Mouse (Mus musculus): ENCODE data around the gene Ltbp1.
"Not testable (repeated sequence)": the region's sequence is repeated elsewhere in the genome, so short reads cannot be mapped to it uniquely, and the experiment has no call there.

The Ltbp1 gene

DNA sequence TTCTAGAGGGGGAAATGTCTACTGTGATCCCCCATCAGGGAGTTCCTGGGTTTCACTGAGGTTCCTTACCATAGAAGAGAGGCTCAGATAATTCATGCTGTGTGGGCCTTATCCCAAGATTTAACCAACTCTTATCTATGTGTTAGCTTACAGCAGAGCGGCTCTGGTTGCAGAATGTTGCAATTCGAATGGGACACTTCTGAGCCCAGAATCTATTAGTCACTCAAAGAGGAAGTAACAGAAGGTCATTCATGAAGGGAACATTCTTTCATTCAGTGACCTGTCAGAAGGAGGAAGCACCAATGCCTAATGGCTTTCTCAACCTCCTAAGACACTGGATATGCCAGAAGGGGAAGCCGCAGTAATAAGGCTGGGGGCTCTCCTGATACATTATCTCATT lies 114.1 kb downstream of the Ltbp1 start:
- DNase-seq: no peak

DNA sequence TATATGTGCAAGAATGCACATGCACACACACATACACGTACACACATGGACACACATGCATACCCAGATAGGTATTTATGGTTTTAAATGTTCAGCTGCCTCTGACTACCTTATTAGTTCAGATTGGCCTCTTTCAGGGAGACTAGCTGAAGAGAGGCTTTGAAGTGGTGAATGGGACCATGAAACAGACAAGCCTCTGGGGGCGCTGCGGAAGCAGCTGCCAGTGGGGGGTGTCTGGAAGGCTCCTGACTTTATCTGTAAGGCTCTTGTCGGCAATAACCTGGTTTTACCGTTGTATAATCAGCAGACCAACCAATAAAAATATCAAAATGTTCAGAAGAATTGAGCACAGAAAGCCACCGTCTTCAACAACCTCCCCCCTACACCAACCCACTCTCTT lies 114.7 kb downstream of the Ltbp1 start:
- DNase-seq: no peak

DNA sequence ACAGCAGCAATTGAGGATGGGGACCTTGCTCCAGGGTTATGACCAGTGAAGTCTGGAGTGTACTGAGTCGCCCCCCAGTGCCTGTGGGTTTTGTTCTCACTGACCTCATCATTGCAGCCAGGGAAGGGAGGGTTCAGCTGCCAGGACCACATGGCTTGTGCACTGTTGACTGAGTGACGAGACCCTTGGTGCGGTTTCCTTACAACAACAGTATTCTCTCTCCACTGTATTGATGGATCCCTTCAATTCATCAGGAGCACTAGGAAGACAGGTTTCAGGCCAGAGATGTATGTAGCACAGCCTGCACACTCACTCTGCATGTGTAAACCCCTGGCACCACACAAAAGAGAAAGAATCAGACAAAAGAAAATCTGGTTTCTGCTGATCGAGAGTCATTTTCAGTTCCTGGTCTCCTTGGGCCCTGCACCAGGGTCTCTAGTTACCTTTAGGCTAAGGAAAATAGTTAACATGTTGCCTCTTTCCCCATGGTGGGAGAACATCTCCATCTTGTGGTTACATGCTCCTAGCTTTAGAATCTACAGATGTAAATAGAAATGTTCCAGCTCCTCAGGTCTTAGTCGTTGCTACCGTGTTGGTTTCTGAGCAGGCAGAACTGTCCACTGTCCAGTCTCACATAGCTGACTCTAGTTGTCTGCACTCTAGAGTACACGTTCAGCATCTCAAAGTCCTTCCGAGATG lies 117.4 kb downstream of the Ltbp1 start:
- no peak for DNase-seq

DNA sequence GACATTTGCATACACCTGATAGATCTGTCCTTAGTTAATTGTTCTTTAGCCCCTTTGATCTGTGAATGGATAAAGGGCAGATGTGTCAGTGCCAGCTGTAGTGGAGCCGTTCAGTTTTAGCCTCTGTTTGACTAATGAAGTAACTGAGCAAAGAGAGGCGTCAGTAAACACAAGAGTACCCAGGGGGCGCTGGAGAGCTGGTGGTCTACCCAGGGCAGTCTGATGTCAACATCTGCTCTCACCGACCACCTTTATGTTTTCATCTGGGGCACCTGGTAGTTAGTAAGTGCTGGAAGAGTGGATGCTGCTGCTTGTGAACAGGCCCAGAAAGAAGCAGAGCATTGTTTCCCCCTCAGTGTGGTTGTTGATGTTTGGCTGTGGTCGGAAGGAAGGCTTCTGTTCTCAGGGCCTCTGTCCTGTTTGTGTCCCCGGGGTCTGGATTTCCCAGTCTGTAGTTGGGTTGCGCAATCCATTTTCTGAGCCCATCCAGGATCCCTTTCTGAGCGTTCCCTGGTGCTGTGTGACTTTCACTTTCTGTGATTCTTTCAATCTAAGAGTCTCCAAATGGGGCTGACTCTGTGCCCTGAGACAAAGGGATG lies 123.1 kb downstream of the Ltbp1 start:
- DNase-seq: peak; percentile 25

DNA sequence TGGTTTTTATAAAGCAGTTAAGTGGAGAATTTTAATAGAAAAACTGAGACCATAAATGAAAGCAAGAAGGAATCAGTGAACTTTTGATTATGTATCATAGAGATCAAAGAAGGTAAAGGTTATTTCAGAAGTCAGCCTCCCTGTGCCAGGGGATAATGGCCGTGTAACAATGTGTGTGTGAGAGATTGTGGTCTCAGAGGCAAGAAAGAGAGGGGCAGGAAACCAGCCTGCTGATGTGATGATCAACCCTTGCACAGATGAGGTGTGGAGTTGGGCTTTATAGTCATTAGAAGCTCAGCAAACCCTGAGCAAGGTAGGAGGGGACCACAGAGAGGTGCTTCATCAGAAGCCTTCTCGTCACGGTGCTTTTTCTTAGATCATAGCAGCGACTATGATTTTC lies 128.6 kb downstream of the Ltbp1 start:
- no peak for DNase-seq

DNA sequence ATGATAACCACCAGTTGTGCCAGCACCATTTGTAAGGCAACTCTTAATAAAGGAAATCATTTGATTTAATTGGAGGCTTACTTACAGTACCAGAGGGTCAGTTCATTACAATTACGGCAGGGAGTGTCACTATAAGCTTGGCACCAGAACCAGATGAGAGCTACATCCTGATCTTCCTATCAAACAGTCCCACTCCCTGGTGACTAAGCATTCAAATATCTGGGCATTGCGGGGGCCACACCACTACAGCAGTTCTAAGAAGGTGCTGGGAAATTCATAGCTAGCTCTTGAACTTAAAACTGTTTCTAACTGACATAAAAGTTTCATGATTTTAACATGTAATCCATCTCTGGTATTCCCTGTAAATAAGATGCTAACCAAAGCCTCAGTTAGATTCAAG lies 134.4 kb downstream of the Ltbp1 start:
- no peak for DNase-seq

DNA sequence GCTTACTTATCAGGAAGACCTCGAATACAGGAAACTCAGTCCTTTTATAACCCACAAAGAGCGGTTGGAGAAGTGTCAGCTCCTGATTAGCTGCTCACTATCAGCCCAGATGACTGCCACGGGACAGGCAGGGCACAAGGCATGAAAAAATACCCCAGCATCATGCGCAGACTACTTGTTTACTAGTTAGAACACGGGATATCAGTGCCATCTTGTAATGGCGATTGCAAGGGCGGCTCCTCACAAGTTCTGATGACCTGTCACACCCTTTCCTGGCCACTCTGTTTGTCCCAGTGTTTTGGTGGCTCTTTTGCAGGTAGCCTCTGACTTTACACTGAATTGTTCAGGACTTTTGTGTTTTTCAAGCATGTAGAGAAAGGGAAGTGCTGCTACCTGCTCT lies 137.5 kb downstream of the Ltbp1 start:
- DNase-seq: not testable (repeated sequence)

DNA sequence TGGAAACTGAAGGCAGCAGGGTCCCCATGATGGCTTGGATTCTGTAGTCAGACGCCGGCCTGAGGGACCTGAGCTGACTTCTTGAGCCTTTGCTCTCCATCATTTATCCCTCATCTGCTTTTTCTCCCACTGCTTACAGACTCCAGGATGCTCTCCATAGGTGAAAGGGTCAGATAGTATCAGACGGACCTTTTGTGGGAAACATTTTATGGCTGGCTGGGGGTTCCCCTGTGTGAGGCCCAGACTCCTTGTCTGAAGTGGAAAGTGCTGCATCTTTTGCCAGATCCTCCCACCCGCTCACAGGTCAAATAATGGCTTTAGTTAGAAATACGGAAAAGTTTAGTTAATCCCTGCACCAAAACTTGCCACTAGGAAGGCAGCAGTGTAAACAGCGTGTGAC lies 138.6 kb downstream of the Ltbp1 start:
- no peak for DNase-seq

DNA sequence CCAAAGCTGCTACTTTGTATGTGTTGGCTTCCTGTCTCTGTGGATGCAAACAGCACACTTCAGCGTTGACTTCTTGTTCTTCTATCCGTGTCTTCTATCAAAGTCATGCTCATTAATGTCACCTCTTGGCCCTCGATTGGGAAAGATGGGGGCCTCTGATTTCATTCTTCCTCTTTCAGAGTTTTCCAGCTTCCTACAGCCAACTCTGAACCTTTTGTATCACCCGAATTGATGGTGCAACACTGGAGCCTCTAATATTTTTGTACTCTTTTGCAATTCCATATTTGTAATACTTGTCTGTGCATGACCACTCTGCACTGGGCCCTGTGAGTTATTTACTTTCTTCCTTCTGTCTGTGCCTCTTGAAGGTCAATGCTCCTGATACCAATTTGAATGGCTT lies 141.8 kb downstream of the Ltbp1 start:
- no peak for DNase-seq

DNA sequence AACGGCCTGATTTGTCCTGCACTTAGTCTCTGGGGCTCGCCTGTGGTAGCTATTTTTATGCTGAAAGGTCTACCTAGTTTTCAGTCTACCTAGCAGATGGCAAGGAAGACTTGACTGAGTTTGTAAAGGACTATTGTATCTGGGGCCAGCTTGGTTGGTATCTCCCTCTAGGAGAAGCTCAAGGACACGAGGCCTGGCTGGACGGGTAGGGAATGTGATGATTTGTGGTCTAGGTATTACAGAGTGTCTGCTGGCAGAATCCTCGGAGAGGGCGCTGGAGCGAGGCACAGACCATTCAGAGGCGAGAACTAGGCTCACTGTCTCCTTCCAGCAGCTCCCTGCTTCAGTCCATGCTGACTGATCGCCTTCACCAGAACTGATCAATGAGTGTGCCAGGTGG lies 146.4 kb downstream of the Ltbp1 start:
- no peak for DNase-seq

DNA sequence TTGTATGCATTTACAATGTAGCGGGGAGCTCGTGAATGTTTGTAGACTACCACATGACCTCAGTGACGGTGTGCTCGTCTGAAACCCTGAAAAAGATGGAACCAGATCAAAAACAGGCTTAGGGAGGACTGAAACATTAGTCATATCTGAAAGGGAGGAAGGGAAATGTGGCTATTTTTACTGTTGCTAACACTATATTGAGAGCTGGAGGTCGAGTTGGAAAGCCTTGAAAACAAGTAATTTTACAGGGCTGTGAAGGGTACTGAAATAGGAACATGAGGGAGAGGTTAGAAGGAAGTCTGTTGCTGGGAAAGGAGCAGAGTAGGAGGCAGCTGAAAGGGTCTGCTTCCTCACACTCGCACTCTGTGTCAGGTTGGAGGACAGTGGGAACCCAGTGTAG lies 147.7 kb downstream of the Ltbp1 start:
- no peak for DNase-seq

DNA sequence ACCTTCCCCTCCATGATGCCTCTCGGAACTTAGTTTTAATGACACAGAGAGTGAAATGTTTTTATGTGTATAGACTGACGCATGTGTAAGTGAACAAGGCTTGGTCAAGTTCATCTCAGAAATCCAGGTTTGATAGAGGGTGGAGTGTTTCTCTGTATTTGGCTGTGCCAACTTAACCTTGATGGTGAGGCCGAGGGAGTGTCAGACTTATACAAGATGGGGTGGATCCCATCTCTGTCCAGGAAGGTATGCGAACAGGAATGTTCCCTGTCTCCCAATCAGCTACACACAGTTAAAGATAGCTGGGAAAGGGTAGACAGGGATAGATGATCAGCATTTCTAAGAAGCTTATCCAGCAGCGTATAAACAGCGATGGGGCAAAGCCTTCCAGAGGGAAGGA lies 153.0 kb downstream of the Ltbp1 start:
- DNase-seq: no peak

DNA sequence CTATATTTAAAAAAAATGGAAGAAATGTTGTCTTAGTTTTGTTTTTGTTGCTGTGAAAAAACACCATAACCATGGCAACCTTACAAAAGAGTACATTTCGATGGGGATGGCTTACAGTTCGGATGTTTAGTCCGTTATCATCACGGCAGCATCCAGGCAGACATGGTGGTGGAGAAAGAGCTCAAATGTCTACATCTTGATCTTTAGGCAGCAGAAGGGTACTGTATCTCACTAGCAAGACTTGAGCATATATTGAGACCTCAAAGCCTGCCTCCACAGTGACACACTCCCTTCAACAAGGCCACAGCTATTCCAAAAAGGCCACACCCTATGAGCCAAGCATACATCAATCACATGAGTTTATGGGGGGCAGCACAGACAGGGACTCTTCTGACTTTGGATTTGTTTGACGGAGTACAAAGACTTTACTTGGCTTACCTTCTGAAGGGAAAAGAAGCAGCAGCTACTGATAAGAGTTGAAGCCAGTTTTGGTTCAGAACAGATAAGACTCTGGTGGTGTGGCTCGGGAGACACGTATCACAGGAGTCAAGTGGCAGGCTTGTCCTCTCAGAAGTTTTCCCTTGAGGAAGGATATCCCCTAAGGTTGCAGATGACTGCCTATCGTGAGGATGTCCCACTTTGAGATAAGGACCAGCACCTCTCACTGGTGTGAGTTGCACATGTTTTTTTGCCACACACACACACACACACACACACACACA lies 153.9 kb downstream of the Ltbp1 start:
- no peak for DNase-seq

DNA sequence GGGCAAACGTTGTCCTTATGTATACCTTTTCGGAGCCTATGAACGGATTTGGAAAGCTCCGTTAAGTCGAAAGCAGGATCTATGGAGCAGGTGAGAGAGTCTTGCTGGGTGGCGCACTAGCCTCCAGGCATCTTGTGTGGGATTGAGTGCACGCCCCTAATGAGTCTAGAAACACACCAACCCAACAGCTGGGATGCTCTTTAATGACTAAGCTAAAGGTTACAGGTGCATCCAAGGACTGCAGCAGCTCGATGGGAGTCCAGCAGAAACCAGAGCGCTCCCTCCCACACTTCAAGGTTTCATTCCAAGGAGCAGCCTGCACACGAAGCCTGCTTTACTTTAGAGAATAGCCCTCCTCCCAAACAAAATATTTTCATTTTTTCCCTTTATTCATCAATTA lies 155.7 kb downstream of the Ltbp1 start:
- no peak for DNase-seq

DNA sequence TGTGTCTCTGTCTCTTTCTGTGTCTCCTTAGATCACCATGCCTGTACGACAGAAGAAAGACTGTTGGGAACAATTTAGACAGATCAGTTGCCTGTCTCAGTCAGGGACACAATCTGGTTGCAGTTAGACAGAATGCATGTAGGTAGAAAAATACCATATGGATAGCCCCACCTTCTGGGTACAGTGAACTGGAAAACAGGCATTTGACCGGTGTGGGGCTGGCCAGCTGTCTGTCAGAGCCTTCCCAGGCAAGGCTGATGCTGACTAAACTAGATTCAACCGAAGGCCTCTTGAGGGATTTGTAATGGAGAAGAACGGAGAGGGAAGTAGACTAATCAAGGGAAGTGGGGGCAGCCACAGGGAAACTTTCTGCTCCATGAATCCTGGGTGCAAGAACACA lies 156.6 kb downstream of the Ltbp1 start:
- no peak for DNase-seq

DNA sequence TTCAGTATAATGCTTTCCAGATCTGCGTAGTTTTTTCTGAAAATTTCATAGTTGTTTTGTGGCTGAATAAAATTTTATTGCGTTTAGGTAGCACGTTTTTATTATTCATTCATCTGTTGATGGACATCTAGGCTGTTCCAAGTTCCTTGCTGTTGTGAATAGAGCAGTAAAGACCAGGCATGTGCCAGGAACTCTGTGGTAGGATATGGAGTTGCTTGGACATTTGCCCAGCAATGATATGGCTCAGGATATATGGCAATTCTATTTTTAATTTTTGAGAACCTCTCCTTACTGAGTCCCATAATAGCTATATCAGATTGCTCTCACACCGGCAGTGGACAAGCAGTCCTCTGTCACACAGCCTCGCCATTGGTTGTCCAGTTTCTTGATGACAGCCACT lies 159.2 kb downstream of the Ltbp1 start:
- no peak for DNase-seq

DNA sequence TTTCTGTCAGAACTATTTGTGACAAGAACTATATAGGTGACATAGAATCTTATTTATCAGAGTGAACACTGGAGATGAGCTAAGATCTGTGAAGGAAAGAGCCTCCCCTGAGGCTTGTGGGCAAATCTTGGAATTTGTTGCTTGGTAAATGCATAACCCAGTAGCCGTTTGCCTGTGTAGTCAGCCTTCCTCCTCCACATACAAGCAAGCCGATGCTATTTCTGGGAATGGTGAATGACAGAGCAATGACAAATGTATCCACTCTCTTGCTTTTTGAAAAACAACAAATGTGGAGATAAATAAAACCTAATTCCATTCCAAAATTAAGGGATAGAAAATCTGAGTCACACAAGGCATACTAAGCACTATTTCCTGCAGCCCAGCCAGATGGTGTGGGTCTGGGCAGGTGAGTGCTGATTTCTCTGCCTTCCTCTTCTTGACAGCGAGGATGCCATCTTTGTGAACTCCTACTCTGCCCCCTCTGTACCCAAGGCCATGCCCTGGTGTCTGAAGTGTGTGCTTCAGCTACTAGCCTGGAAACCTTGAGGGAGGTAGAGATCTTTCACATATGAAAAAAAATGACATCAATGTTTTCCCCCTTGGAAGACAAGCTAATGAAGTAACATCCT lies 163.3 kb downstream of the Ltbp1 start:
- DNase-seq: no peak

DNA sequence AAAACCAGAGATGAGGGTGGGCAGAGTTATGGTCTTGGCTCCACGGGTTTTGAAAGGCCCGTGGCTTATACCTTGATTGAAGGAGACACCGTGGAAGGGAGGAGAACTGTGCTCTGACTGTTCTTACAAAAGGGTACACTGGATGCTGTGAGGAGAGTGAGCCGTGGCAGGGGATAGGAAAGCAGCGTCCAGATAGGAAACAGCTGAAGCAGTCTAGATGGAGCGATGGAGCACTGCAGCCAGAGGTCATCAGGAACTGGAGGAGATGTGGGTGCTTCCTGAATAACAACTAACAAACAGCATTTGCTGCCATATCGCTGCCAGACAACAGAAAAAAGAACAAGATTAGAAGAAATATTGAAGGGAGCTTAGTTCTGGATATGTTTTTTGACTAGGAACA lies 166.3 kb downstream of the Ltbp1 start:
- no peak for DNase-seq

DNA sequence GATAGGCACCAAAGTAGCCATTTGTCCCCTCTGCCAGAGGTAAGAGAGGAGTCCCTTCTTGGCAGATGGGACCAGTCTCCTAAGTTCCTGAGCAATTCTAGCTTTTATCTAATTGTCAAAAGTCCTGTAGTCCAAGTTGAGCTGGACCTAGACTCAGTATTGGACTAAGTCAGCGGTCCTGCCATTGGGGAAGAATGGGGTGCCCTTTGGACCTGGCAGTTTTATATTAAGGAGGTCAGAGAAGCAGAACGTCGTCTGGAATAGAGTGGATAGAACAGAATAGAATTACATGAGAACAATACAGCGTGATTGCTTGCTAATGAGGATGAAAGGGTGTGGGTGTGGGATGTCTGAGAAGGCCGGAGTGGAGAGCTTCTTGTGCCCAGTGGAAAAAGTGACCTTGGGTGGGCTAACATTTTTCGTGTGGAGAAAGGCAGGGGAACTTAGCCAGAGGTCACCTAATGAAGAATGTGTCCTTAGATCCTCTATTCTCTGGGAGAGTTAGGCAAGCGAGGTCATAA lies 167.4 kb downstream of the Ltbp1 start:
- no peak for DNase-seq

DNA sequence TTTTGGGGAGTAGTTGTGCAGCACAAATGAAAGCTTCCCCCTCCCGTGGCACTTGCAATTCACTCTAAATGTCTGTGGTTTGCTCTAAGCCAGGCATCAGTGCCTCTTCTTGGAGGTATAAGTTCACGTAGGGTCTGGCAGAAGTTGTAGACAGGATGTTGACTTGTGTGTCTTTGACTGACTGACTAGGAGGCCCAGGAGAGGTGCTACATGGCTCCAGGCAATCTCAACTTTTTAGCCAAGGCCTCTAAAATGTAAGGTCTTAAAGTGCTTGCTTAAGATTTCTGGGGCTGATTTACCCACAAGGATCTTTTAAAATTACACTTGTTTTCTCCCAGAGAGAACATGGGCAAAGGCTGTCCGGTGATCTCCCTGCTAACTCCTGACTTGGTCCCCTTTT lies 169.1 kb downstream of the Ltbp1 start:
- DNase-seq: no peak

DNA sequence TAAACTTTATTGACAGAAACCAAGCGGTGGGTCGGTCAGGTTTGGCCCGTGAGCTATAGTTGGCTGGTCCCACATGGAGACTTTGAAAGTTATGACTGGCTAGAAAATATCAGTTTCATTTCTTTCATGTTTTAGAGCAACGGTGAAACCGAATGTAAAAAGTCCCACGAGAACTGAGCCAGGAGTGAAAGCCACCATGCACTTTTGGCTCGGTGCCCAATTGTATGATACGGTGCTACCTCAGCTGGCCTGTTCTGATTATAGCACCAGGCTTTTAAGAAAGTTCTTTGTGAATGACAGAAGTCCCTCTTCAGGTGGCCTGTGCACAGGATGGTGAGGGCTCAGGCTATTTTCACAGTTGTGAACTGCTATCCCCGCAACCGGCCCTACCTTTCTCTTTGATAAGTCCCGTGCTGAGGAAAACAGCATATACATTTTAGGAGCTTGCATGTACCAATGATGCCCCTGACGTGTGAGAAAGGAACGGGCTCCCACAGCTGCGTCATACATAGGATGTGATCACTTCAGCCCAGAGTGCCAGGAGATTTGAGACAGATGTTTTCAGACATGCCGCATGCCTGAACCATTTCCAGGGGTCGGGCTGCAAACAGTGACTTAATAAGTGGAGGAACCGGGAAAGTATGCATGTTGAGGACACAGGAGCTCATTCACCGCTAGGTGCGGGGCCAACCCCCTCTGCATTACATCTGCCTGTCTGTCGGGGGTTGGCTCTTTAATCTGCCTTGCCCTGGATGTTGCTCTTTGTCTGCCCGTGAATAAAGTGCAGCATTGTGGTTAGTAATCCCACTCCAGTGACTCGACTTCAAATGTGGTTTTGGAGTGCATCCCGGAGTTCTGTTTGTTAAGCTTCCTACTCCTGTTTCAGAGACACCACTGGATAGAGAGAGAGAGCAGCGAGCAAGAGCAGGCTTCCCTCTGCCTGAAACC lies 172.8 kb downstream of the Ltbp1 start:
- DNase-seq: peak; percentile 10

DNA sequence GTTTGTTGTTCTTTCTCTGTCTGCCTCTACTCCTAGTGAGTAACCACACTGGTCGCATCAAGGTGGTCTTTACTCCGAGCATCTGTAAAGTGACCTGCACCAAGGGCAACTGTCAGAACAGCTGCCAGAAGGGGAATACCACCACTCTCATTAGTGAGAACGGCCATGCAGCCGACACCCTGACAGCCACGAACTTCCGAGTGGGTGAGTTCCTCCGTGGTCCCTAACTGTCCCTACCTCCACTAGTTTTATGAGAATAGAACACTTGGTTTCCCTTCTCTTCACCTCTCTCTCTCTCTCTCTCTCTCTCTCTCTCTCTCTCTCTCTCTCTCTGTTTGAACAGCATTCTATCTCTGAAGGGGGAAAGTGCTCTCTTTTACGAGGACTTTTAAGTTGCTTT lies 173.6 kb downstream of the Ltbp1 start:
- DNase-seq: no peak

DNA sequence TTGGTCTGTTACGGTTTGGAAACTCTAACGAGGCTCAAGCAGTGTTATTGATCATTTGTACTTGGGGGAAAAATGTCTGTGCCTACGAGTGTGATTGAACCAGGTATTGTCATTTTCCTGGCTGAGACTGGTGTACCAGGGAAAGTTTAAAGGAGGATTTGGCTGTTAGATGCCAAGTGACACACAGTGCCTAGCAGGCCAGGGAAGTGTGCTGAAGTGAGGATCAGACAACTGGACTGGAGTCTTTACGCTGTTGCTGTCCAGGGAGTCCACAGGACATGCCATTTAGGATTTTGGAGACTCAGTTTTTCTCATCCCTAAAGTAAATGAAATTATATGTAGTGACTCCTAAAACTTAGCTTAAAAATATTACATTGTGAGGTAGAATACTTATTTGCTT lies 174.9 kb downstream of the Ltbp1 start:
- no peak for DNase-seq
